Mouse (Mus musculus) bone marrow, adult 2 months (tissue): ENCODE measurements around the gene D10Jhu81e. TPM values are rescaled to one million over a fixed set of nuclear protein-coding genes. Genes with fewer than 3 reads are reported as not detected.
A peak's percentile ranks its signal among the peaks of the same experiment; 100 is the strongest.

Experiments used
- H3K27ac ChIP-seq: fragments of 200-500 bp; 2 replicates; pipeline ENCODE4 v1.5.1; 2012; ENCODE audit warnings: low read depth, mild to moderate bottlenecking, control low read depth, inconsistent platforms, low read length; ENCODE audit not compliant: control insufficient read depth, poor library complexity, insufficient read depth
- H3K4me1 ChIP-seq: fragments of 200-500 bp; 2 replicates; pipeline ENCODE4 v1.6.1; 2011; ENCODE audit warnings: low read length; ENCODE audit not compliant: control insufficient read depth, insufficient read depth
- H3K4me3 ChIP-seq: fragments of 200-500 bp; replicated peaks from 2 replicates; pipeline ENCODE3; 2011; ENCODE audit warnings: mild to moderate bottlenecking, low read depth, low read length, control low read depth; ENCODE audit not compliant: control insufficient read depth
- CTCF ChIP-seq: fragments of 200-500 bp; IDR thresholded peaks from 2 replicates; pipeline ENCODE4 v1.5.1; 2011; ENCODE audit warnings: low read length, control low read depth; ENCODE audit not compliant: control insufficient read depth, insufficient read depth
- POLR2A ChIP-seq: fragments of 200-500 bp; IDR thresholded peaks from 2 replicates; pipeline ENCODE4 v1.6.1; 2011; ENCODE audit warnings: low read depth, mild to moderate bottlenecking, control low read depth, low read length, borderline replicate concordance; ENCODE audit not compliant: control insufficient read depth
- WGBS: fragments of 180-500 bp; shearing (Covaris S2); methylation state at CpG from one replicate; pipeline ENCODE4 v1.1.7; 2018; 5-methylcytosine and 5-hydroxymethylcytosine counted together
- polyA plus RNA-seq: library from polyadenylated mRNA; stranded (reverse); fragments of >200 nt; gene quantifications from 2 replicates; pipeline ENCODE4 v1.2.4, GENCODE M21; 2011; ENCODE audit warnings: low replicate concordance; ENCODE audit not compliant: missing spikeins, insufficient read depth, insufficient read length

The D10Jhu81e gene
- polyA plus RNA-seq, 1 experiment, result 31.3 TPM

GRCm38 (mm10) chr10:78184531-78185380 lies 15.2 kb upstream of the D10Jhu81e start, which contains the start of gene Pwp2:
Gene Pwp2, minus strand, starts transcription at chr10:78185149.
- peak within 1 kb of the TSS; percentile 32 for H3K27ac ChIP-seq
- H3K4me3 ChIP-seq, result peak within 1 kb of the TSS; percentile 81
- TF ChIP-seq CTCF (no peak), POLR2A (peak; percentile 54; the same call in 1 of the 2 replicates)
- peaks cover 4% of the 10 kb centered on the region for H3K4me1 ChIP-seq
- WGBS, result 1% methylated on average over 47 of the region's 47 CpGs

GRCm38 (mm10) chr10:78183577-78183976 lies 14.0 kb upstream of the D10Jhu81e start:
- no peak overlapping the region for H3K27ac ChIP-seq
- H3K4me1 ChIP-seq, result peaks cover 4% of the 10 kb centered on the region
- 53% methylated on average over 3 of the region's 3 CpGs for WGBS
- TF ChIP-seq POLR2A, result no peak
- TF ChIP-seq CTCF, result no peak
- H3K4me3 ChIP-seq, result no peak overlapping the region

- Histone ChIP-seq H3K4me1 (peaks cover 4% of the 10 kb centered on the region), H3K27ac (no peak overlapping the region), H3K4me3 (no peak overlapping the region)
- TF ChIP-seq POLR2A, result no peak
- TF ChIP-seq CTCF, result no peak
- WGBS, result 90% methylated on average over 17 of the region's 17 CpGs
Observed at GRCm38 (mm10) chr10:78182321-78182720, 12.7 kb upstream of the D10Jhu81e start.

GRCm38 (mm10) chr10:78174474-78174873 lies 4.9 kb upstream of the D10Jhu81e start:
- no peaks in the 10 kb centered on the region for H3K4me1 ChIP-seq

GRCm38 (mm10) chr10:78171581-78171980 lies 2.0 kb upstream of the D10Jhu81e start:
- no peak overlapping the region for H3K4me3 ChIP-seq
- no peaks in the 10 kb centered on the region; the same call in 1 of the 2 replicates for H3K4me1 ChIP-seq
- H3K27ac ChIP-seq, result no peak overlapping the region
- TF ChIP-seq POLR2A (no peak), CTCF (no peak)
- WGBS, result 87% methylated on average over 9 of the region's 9 CpGs

More at GRCm38 (mm10) chr10:78174474-78174873, 4.9 kb upstream of the D10Jhu81e start:
- TF ChIP-seq CTCF (no peak), POLR2A (no peak)
- WGBS, result 92% methylated on average over 5 of the region's 5 CpGs
- Histone ChIP-seq H3K4me3 (no peak overlapping the region), H3K27ac (no peak overlapping the region)

- TF ChIP-seq CTCF, result no peak
- 78% methylated on average over 7 of the region's 7 CpGs for WGBS
- Histone ChIP-seq H3K4me1 (no peaks in the 10 kb centered on the region; the same call in 1 of the 2 replicates), H3K27ac (no peak overlapping the region), H3K4me3 (no peak overlapping the region)
Observed at GRCm38 (mm10) chr10:78171057-78171456, 1.5 kb upstream of the D10Jhu81e start.

- TF ChIP-seq POLR2A, result no peak
- no peak for TF ChIP-seq CTCF
- Histone ChIP-seq H3K4me1 (no peaks in the 10 kb centered on the region; the same call in 1 of the 2 replicates), H3K27ac (no peak overlapping the region), H3K4me3 (no peak overlapping the region)
- 70% methylated on average over 2 of the region's 2 CpGs for WGBS
Observed at GRCm38 (mm10) chr10:78170445-78170844, 863 bp upstream of the D10Jhu81e start.

- H3K4me3 ChIP-seq, result peak overlapping the region; percentile 77
- WGBS, result 82% methylated on average over 11 of the region's 11 CpGs
- TF ChIP-seq POLR2A, result no peak
- no peak for TF ChIP-seq CTCF
- H3K27ac ChIP-seq, result no peak overlapping the region
- H3K4me1 ChIP-seq, result no peaks in the 10 kb centered on the region; the same call in 1 of the 2 replicates
Observed at GRCm38 (mm10) chr10:78168792-78169191, 790 bp downstream of the D10Jhu81e start.

GRCm38 (mm10) chr10:78167775-78168174 lies 1.8 kb downstream of the D10Jhu81e start:
- Histone ChIP-seq H3K4me3 (no peak overlapping the region), H3K4me1 (no peaks in the 10 kb centered on the region; the same call in 1 of the 2 replicates), H3K27ac (no peak overlapping the region)
- TF ChIP-seq CTCF (no peak), POLR2A (no peak)
